Mouse (Mus musculus): ENCODE results near the gene Pitpna. TPM values are rescaled to one million over a fixed set of nuclear protein-coding genes. Genes with fewer than 3 reads are reported as not detected.
A peak's percentile ranks its signal among the peaks of the same experiment; 100 is the strongest.

Pitpna gene
- total and polyA plus RNA-seq, 3 experiments: 67.8 to 709 (median 194) TPM

DNA sequence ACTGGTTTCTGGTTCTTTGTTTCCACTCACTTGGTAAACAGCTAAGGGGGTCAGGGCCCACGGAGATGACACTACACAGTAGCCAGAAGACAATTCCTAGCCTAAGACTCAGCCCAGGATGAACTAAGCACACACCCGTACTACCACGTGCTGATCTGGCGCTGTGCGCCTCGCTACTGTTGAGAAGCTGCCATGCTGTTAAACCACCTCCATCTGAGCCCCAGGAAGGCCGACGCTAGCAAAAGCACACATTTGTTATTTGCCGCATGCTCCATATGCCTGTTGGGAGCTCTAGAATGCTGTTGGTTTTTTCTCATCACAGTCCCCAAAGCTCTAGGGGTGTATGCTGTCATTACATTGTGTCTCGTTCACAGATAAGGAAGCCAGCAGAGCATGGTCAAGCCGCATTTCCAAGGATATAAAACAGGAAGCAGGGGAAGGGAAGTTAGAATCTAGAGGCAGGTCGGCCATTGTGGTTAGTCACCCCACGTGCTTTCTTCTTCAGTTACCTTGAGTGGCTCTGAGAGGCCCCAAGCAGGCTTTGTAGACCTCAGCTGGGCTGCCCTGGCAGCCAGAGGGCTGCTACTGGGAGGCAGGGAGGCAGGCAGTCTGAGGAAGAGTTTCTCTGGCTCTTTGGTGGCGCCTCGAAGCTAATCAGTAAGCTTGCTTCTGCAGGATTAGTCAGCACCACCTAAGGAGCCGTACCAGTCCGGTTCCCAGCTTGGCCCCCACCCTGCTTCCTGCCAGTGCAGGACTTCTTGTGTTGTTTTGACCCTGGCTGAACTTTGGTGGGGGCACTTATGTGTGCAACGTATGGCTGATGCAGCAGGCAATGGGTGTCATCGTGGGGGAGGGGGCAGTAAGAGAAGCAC is 47.0 kb upstream of the Pitpna start:
- Histone ChIP-seq H3K4me1 (ENCODE audit: control insufficient read depth in 1 of 2, insufficient read depth in 2 of 2, low read length in 2 of 2) (peaks cover 8 to 42% of the 10 kb centered on the region in 2 experiments), H3K36me3 (ENCODE audit: control insufficient read depth in 1 of 2, insufficient read depth in 2 of 2, low read length in 2 of 2) (peaks cover 0 to 28% of the 10 kb centered on the region in 2 experiments; a peak in 2 of 4 replicates), H3K9ac (ENCODE audit: control insufficient read depth, low read depth, low read length, poor library complexity, severe bottlenecking) (peak overlapping the region; percentile 64), H3K4me3 (ENCODE audit: control insufficient read depth in 1 of 2, insufficient read depth in 1 of 2, low read depth in 2 of 2, low read length in 2 of 2) (no peak overlapping the region), H3K79me2 (ENCODE audit: control insufficient read depth, insufficient read depth, low read length, poor library complexity) (no peaks in the 10 kb centered on the region), H3K27ac (ENCODE audit: control insufficient read depth, low read depth, low read length) (peak overlapping the region; percentile 84), H3K9me3 (replicated peaks; ENCODE audit: insufficient read depth, low read length) (no peaks in the 10 kb centered on the region), H3K27me3 (ENCODE audit: control insufficient read depth in 1 of 2, insufficient read depth in 2 of 2, low read length in 2 of 2) (no peaks in the 10 kb centered on the region)
- peak; percentile 89 for DNase-seq (ENCODE audit: low read depth, low spot score)
- TF ChIP-seq ZC3H11A (IDR thresholded peaks at IDR 0.05; ENCODE audit: low read depth, low read length) (no peak), POLR2AphosphoS2 (IDR thresholded peaks at IDR 0.05; ENCODE audit: low read length) (no peak), ZMIZ1 (IDR thresholded peaks at IDR 0.05; ENCODE audit: low read depth, low read length) (no peak), UBTF (IDR thresholded peaks at IDR 0.05; ENCODE audit: borderline replicate concordance, insufficient read depth, low read depth, low read length) (no peak), CHD1 (IDR thresholded peaks at IDR 0.05; ENCODE audit: low read depth, low read length) (no peak), MYC (IDR thresholded peaks at IDR 0.05; ENCODE audit: low read depth, low read length) (peak; percentile 99), RAD21 (IDR thresholded peaks at IDR 0.05; ENCODE audit: low read depth, low read length) (no peak), ZNF384 (IDR thresholded peaks at IDR 0.05; ENCODE audit: low read depth, low read length) (no peak), RCOR1 (IDR thresholded peaks at IDR 0.05; ENCODE audit: low read depth, low read length) (no peak), GATA1 (IDR thresholded peaks at IDR 0.05; ENCODE audit: low read depth, low read length) (peak; percentile 64), MXI1 (IDR thresholded peaks at IDR 0.05; ENCODE audit: low read depth, low read length) (peak; percentile 90), USF1 (IDR thresholded peaks at IDR 0.05; ENCODE audit: low read depth, low read length) (peak; percentile 79), MEF2A (IDR thresholded peaks at IDR 0.05; ENCODE audit: extremely low read depth, insufficient replicate concordance, low read depth, low read length, poor library complexity, severe bottlenecking) (no peak), MYB (IDR thresholded peaks at IDR 0.05; ENCODE audit: low read depth, low read length) (no peak), TBP (IDR thresholded peaks at IDR 0.05; ENCODE audit: low read depth, low read length) (peak; percentile 67; the same call in 1 of the 2 replicates), E2F4 (IDR thresholded peaks at IDR 0.05; ENCODE audit: borderline replicate concordance, low read depth, low read length) (no peak), JUND (IDR thresholded peaks at IDR 0.05; ENCODE audit: low read depth, low read length) (no peak), CTCF (IDR thresholded peaks at IDR 0.05 in 2 of 3, conservative IDR thresholded peaks at IDR 0.05 in 1 of 3; ENCODE audit: control insufficient read depth in 1 of 3, insufficient read depth in 1 of 3, low read depth in 2 of 3, low read length in 3 of 3, poor library complexity in 1 of 3, severe bottlenecking in 1 of 3) (no peak), MAFK (IDR thresholded peaks at IDR 0.05; ENCODE audit: borderline replicate concordance, low read depth, low read length) (no peak), MAX (IDR thresholded peaks at IDR 0.05; ENCODE audit: low read length) (peak; percentile 97), BHLHE40 (IDR thresholded peaks at IDR 0.05; ENCODE audit: borderline replicate concordance, low read depth, low read length) (peak; percentile 72; the same call in 1 of the 2 replicates), NELFE (IDR thresholded peaks at IDR 0.05; ENCODE audit: low read depth, low read length) (no peak), CHD2 (IDR thresholded peaks at IDR 0.05; ENCODE audit: low read length) (no peak; the same call in 1 of the 2 replicates), TCF12 (IDR thresholded peaks at IDR 0.05; ENCODE audit: low read depth, low read length) (0 out of 2 replicates have a peak, but pooled peaks have one; percentile 34), USF2 (IDR thresholded peaks at IDR 0.05; ENCODE audit: borderline replicate concordance in 1 of 2, insufficient read depth in 1 of 2, low read depth in 1 of 2, low read length in 2 of 2) (no peak), SIN3A (IDR thresholded peaks at IDR 0.05; ENCODE audit: low read length) (peak; percentile 83), SMC3 (IDR thresholded peaks at IDR 0.05; ENCODE audit: low read depth, low read length) (no peak), HCFC1 (IDR thresholded peaks at IDR 0.05; ENCODE audit: low read depth, low read length) (peak; percentile 41; the same call in 1 of the 2 replicates), KAT2A (conservative IDR thresholded peaks at IDR 0.05; ENCODE audit: low read depth, low read length) (no peak), POLR2A (IDR thresholded peaks at IDR 0.05; ENCODE audit: control insufficient read depth in 1 of 2, insufficient read depth in 1 of 2, low read depth in 1 of 2, low read length in 2 of 2, poor library complexity in 1 of 2) (peak in 1 of 2 experiments; percentile 65; a peak in 2 of 4 replicates), EP300 (IDR thresholded peaks at IDR 0.05; ENCODE audit: low read depth in 1 of 2, low read length in 2 of 2) (peak; percentile 41 to 63), POLR2AphosphoS5 (IDR thresholded peaks at IDR 0.05; ENCODE audit: borderline replicate concordance, low read depth, low read length) (no peak), ELF1 (IDR thresholded peaks at IDR 0.05; ENCODE audit: low read depth, low read length) (peak; percentile 68), MAZ (IDR thresholded peaks at IDR 0.05; ENCODE audit: low read depth, low read length) (peak; percentile 70; the same call in 1 of the 2 replicates), NRF1 (IDR thresholded peaks at IDR 0.05; ENCODE audit: insufficient read depth, low read depth, low read length, poor library complexity, severe bottlenecking) (no peak)

Data from MEL (cell line).